Mouse (Mus musculus) C2C12 (cell line): ENCODE results near the gene Psmd5. TPM values are rescaled to one million over a fixed set of nuclear protein-coding genes. Genes with fewer than 3 reads are reported as not detected.
"Not testable (repeated sequence)": the region's sequence is repeated elsewhere in the genome, so short reads cannot be mapped to it uniquely, and the experiment has no call there.

ENCODE experiments used
- H3K27me3 ChIP-seq: one replicate; pipeline ENCODE4 v1.6.1; 2011; ENCODE audit not compliant: control insufficient read depth, insufficient read depth, insufficient read length
- H3K36me3 ChIP-seq: one replicate; pipeline ENCODE4 v1.6.1; 2011; ENCODE audit not compliant: control insufficient read depth, insufficient read depth
- H3K4me3 ChIP-seq: one replicate; pipeline ENCODE4 v1.5.1; 2011; ENCODE audit warnings: mild to moderate bottlenecking, control low read depth; ENCODE audit not compliant: poor library complexity, insufficient read depth, severe bottlenecking
- H3K79me2 ChIP-seq: one replicate; pipeline ENCODE4 v1.6.1; 2011; ENCODE audit not compliant: control insufficient read depth, insufficient read depth
- H3K79me3 ChIP-seq: one replicate; pipeline ENCODE4 v1.6.1; 2011; ENCODE audit warnings: low read depth, control low read depth
- H3ac ChIP-seq: one replicate; pipeline ENCODE3; 2011; ENCODE audit warnings: low read depth; ENCODE audit not compliant: control insufficient read depth, insufficient read length
- CEBPB ChIP-seq: IDR thresholded peaks from one replicate; pipeline ENCODE4 v1.6.1; 2011; ENCODE audit warnings: low read depth, mild to moderate bottlenecking, control low read depth, moderate library complexity
- CTCF ChIP-seq: IDR thresholded peaks from one replicate; pipeline ENCODE4 v1.5.1; 2011; ENCODE audit not compliant: control insufficient read depth, insufficient read depth, insufficient read length
- FOSL1 ChIP-seq: IDR thresholded peaks from one replicate; pipeline ENCODE4 v1.8.0; 2011; ENCODE audit warnings: mild to moderate bottlenecking, low read length; ENCODE audit not compliant: poor library complexity, insufficient read depth, severe bottlenecking
- MAX ChIP-seq: IDR thresholded peaks from one replicate; pipeline ENCODE4 v1.6.1; 2011; ENCODE audit warnings: mild to moderate bottlenecking, control low read depth
- MYOD1 ChIP-seq: IDR thresholded peaks from one replicate; pipeline ENCODE4 v1.6.1; 2011; ENCODE audit warnings: low read depth; ENCODE audit not compliant: control insufficient read depth, insufficient read length
- MYOG ChIP-seq: IDR thresholded peaks from one replicate; pipeline ENCODE4 v1.6.1; 2011; ENCODE audit not compliant: control insufficient read depth, insufficient read length; ENCODE audit errors: extremely low read depth
- USF1 ChIP-seq: IDR thresholded peaks from one replicate; pipeline ENCODE4 v1.6.1; 2011; ENCODE audit warnings: low read depth, mild to moderate bottlenecking, control low read depth, moderate library complexity
- polyA plus RNA-seq: library from polyadenylated mRNA; unstranded; fragments of >200 nt; fragmentation: generic; extraction: Trizol; gene quantifications from one replicate; pipeline ENCODE4 v1.2.1, GENCODE M21; 2012; ENCODE audit warnings: missing spikeins

Gene Psmd5
- polyA plus RNA-seq, 1 experiment = 38.2 TPM

DNA sequence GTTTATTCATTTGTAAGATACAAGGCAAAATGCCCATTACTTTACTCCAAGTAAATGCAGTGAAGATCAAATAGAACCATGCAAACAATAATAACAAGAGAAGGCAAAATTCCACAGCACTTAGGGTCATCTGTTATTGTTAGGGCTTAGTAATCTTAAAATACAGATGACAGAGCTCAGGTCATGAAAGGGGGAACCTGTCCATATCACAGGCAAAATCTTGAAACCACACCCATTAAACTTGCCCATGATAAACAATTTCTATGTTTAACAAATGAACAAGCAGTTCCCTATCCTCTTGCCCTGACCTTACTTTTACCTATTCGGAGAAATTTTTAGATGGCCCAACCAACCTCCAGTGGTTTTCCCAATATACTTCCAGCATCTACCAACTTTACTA, 65.2 kb downstream of the Psmd5 start:
- TF ChIP-seq USF1 (no peak), CEBPB (no peak), MYOG (no peak), MYOD1 (no peak), MAX (no peak), FOSL1 (no peak), CTCF (no peak)
- H3ac ChIP-seq = no peak overlapping the region
- H3K79me3 ChIP-seq = peaks cover 56% of the 10 kb centered on the region
- H3K27me3 ChIP-seq = no peaks in the 10 kb centered on the region
- H3K79me2 ChIP-seq = peaks cover 97% of the 10 kb centered on the region
- peaks cover 80% of the 10 kb centered on the region for H3K36me3 ChIP-seq
- H3K4me3 ChIP-seq = no peak overlapping the region

DNA sequence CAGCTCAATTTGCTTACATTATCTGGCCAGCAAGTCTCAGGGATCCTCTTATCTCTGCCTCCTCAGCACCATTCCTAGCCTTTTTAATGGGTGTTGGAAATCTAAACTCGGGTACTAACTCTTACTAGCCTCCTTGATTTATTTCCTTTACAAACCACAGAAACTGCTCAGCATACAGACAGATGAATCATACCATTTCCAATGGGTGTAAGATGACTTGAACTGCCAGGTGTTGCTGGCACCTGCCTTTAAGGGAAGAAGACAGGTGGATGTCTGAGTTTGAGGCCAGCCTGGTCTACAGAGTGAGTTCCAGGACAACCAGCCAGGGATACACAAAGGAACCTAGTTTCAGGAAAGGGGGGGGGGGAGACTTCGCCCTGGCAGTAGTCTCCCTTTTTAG, 66.7 kb downstream of the Psmd5 start:
- peaks cover 71% of the 10 kb centered on the region for H3K36me3 ChIP-seq
- TF ChIP-seq USF1 (no peak), MAX (no peak), MYOD1 (peak; percentile 71)
- peaks cover 99% of the 10 kb centered on the region for H3K79me2 ChIP-seq
- no peak overlapping the region for H3ac ChIP-seq
- H3K79me3 ChIP-seq = peaks cover 71% of the 10 kb centered on the region
- H3K4me3 ChIP-seq = no peak overlapping the region
- H3K27me3 ChIP-seq = no peaks in the 10 kb centered on the region

DNA sequence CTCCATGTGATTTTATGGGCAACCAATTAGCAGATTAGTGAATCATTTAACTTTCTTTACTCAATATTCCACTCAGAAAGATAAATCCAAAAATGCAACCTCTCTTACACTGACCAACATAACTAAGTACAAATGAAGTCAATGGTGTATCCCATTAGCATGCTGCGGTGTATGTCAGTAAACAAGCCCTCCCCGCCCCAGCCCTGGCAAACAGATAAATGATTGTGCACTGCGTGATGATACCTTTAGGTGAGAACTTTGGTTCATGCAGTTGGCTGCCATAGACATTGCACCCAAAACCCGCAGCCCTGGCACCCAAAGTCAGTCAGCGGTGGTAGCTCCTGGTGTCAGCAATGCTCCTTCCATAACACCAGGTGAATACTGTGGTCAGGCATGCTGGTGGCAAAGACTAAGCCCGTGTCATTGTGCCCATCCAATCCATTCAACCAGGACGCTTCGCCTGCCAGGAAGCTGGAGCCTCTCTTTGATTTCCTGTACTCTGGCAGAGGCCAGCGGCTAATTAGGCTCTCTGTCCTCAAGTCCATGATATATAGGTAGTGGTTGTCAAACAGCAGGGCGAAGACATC, 69.3 kb downstream of the Psmd5 start:
- TF ChIP-seq CTCF = no peak
- TF ChIP-seq MYOG = no peak
- TF ChIP-seq CEBPB = no peak
- TF ChIP-seq USF1 = no peak
- no peak for TF ChIP-seq MAX
- no peak for TF ChIP-seq FOSL1
- TF ChIP-seq MYOD1 = no peak
- Histone ChIP-seq H3K79me3 (peaks cover 67% of the 10 kb centered on the region), H3ac (no peak overlapping the region), H3K27me3 (no peaks in the 10 kb centered on the region), H3K36me3 (peaks cover 47% of the 10 kb centered on the region), H3K4me3 (no peak overlapping the region), H3K79me2 (peaks cover 83% of the 10 kb centered on the region)

DNA sequence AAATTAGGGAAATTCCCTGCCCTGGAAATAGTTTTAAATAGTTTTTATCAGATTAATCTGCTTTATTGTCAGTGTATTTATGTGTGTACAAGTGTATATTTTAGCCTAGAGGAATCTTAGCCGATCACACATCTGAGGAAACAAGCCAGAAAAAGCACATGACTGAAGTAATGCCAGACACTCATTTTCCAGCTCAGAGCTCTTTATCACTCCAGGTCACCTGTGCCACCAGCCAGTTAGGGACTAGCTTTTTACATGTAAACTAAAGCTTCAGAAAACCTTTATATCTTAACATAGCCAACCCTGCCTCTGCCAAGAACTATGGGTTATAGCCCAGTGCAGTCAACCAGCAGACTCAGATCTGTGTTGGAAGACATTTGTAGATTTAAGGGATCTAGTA, 70.0 kb downstream of the Psmd5 start:
- TF ChIP-seq MAX (no peak), CEBPB (no peak)
- peaks cover 62% of the 10 kb centered on the region for H3K79me3 ChIP-seq
- no peak overlapping the region for H3ac ChIP-seq
- H3K27me3 ChIP-seq = no peaks in the 10 kb centered on the region
- H3K4me3 ChIP-seq = no peak overlapping the region
- peaks cover 76% of the 10 kb centered on the region for H3K79me2 ChIP-seq
- H3K36me3 ChIP-seq = peaks cover 40% of the 10 kb centered on the region

DNA sequence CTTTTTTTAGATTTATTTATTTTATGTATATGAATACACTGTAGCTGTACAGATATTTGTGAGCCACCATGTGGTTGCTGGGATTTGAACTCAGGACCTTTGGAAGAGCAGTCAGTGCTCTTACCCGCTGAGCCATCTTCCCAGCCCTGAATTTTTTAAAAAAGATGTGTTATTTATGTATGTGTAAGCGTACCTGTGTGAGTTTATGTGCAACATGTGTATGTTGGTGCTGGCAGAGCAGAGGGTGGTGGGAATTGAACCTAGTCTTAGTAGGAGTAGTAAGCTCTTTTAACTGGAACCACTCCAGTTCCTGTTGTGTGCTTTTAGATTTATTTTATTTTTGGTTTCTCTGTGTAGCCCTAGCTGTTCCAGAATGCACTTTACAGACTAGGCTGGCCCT, 70.6 kb downstream of the Psmd5 start:
- H3K79me3 ChIP-seq = peaks cover 55% of the 10 kb centered on the region
- H3K79me2 ChIP-seq = peaks cover 73% of the 10 kb centered on the region
- H3K36me3 ChIP-seq = peaks cover 36% of the 10 kb centered on the region
- TF ChIP-seq CEBPB (no peak), CTCF (no peak), USF1 (no peak), MYOG (no peak), FOSL1 (no peak), MYOD1 (no peak), MAX (no peak)
- no peak overlapping the region for H3K4me3 ChIP-seq
- H3ac ChIP-seq = no peak overlapping the region
- H3K27me3 ChIP-seq = no peaks in the 10 kb centered on the region

DNA sequence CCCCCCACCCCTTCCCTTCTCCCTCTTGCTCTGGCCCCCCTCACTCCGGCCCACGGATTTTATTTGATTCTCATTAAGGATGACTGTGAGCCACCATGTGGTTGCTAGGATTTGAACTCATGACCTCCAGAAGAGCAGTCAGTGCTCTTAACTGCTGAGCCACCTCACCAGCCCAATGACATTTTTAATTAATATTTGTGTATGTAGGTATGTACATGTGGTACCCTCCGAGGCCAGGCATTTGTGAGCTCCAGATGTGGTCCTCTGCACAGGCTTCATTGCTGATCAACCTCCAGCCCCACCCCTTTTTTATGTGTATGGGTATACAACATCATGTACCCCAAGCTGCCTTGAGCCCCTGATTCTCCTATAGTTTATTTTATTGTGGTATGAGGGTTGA, 71.0 kb downstream of the Psmd5 start:
- Histone ChIP-seq H3K4me3 (peak overlapping the region; percentile 87), H3K79me2 (peaks cover 73% of the 10 kb centered on the region)

DNA sequence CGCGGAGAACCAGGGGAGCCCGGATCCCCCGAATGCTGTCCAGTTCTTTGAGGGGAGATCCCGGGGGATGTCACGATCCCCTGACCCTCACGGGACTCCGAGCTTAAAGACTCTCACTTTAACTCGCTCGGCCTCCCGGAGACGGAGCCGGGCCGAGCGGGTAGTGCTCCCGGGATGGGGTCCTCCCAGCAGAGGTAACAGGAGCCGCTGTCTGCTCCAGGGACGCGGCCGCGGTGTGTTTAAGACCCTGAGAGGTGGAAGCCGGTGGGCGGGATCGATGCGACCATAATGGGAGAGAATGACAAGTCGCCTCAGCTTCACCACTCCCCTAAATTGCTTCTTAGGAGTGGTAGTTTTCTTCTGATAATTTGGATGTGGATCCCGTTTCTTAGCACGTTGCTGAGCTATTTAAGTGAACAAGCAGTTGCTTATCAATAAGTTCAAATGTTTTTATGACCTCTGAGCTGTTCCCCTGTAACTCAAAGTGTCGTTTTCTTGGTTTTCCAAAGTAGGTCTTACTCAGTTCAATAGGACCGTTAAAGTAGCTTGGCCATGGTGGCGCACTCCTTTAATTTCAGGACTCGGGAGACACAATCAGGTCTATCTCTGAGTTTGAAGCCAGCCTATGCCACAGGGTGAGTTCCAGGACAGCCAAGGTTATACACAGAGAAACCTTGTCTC, 72.1 kb downstream of the Psmd5 start:
- peaks cover 33% of the 10 kb centered on the region for H3K36me3 ChIP-seq
- peaks cover 48% of the 10 kb centered on the region for H3K79me3 ChIP-seq
- not testable (repeated sequence) for H3K27me3 ChIP-seq
- H3K4me3 ChIP-seq = peak overlapping the region; percentile 87
- peak overlapping the region; percentile 81 for H3ac ChIP-seq
- H3K79me2 ChIP-seq = peaks cover 69% of the 10 kb centered on the region

More for the DNA sequence above, 71.0 kb downstream of the Psmd5 start:
- Histone ChIP-seq H3K79me3 (peaks cover 52% of the 10 kb centered on the region), H3ac (no peak overlapping the region), H3K27me3 (no peaks in the 10 kb centered on the region), H3K36me3 (peaks cover 33% of the 10 kb centered on the region)
- TF ChIP-seq MYOD1 (no peak), CTCF (no peak), MAX (no peak), FOSL1 (no peak), USF1 (no peak), MYOG (no peak), CEBPB (no peak)
